Mouse (Mus musculus) G1E (cell line): ENCODE results near the gene Pi4k2a.

Experiments
- CTCF ChIP-seq: IDR thresholded peaks from 2 replicates; pipeline ENCODE4 v1.5.1; 2012; ENCODE audit warnings: low read depth, low read length, inconsistent platforms, mixed read lengths
- GATA1 ChIP-seq: IDR thresholded peaks from 2 replicates; pipeline ENCODE4 v1.6.1; 2012; ENCODE audit warnings: borderline replicate concordance, low read length, inconsistent platforms, mixed read lengths
- GATA2 ChIP-seq: IDR thresholded peaks from 2 replicates; pipeline ENCODE4 v1.6.1; 2012; ENCODE audit warnings: low read depth, low read length, inconsistent platforms, borderline replicate concordance
- POLR2AphosphoS5 ChIP-seq: IDR thresholded peaks from 2 replicates; pipeline ENCODE4 v1.6.1; 2012; ENCODE audit warnings: low read depth, low read length, inconsistent platforms; ENCODE audit not compliant: insufficient replicate concordance
- TAL1 ChIP-seq: conservative IDR thresholded peaks from 2 replicates; pipeline ENCODE4 v1.6.1; 2012; ENCODE audit warnings: low read depth, low read length, inconsistent platforms, mixed read lengths

GRCm38 (mm10) chr19:42139724-42140517 lies 49.7 kb downstream of the Pi4k2a start:
- TF ChIP-seq CTCF (no peak), TAL1 (no peak), POLR2AphosphoS5 (no peak), GATA2 (no peak), GATA1 (no peak)
